Mouse (Mus musculus) bone marrow, adult 2 months (tissue): ENCODE data around the gene Fam185a.

ENCODE experiments used
- CTCF ChIP-seq: fragments of 200-500 bp; IDR thresholded peaks from 2 replicates; pipeline ENCODE4 v1.5.1; 2011; ENCODE audit warnings: low read length, control low read depth; ENCODE audit not compliant: control insufficient read depth, insufficient read depth
- POLR2A ChIP-seq: fragments of 200-500 bp; IDR thresholded peaks from 2 replicates; pipeline ENCODE4 v1.6.1; 2011; ENCODE audit warnings: low read depth, mild to moderate bottlenecking, control low read depth, low read length, borderline replicate concordance; ENCODE audit not compliant: control insufficient read depth

DNA sequence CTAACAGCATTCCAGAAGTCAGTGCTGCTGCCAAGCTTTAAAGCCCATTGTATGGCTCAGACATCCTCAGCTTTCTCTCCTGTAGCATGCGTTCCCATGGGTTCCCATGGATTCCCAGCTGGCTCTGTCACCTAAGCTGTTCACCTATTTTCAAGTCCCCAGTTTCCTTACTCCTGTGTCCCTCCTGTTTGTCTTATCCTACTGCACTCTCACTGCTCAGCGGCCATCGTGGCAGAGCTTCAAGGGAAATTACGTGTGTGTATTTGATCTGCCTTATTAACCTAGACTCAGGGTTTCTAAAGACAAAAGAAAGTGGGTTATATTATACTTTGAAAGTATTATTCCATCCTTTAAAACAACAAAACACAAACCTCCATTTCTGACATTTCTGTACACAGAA lies 64.4 kb downstream of the Fam185a start:
- TF ChIP-seq CTCF (no peak), POLR2A (no peak)
